Mouse (Mus musculus) limb, embryonic 14.5 days (tissue): ENCODE measurements around the gene Angptl2. TPM values are rescaled to one million over a fixed set of nuclear protein-coding genes. Genes with fewer than 3 reads are reported as not detected.

ENCODE experiments used
- ATAC-seq: fragments of 200-750 bp; cut with Nextera tagmentation; 2 replicates; pipeline ENCODE4 v1.8.0; 2017; ENCODE audit warnings: low read depth, moderate number of reproducible peaks, moderate TSS enrichment; ENCODE audit not compliant: low FRiP score
- DNase-seq: peaks from one replicate; pipeline ENCODE4 v3.0.0-alpha.2; 2015; ENCODE audit warnings: low spot score
- H3K27ac ChIP-seq: fragments of 300-500 bp; sonication (generic); replicated peaks from 2 replicates; pipeline ENCODE4 v1.5.1; 2014; ENCODE audit warnings: low read depth, mild to moderate bottlenecking, low read length, moderate library complexity, mixed read lengths
- H3K27me3 ChIP-seq: fragments of 300-500 bp; sonication (generic); 2 replicates; pipeline ENCODE4 v1.6.1; 2014; ENCODE audit warnings: low read length, mixed read lengths; ENCODE audit not compliant: control insufficient read depth, insufficient read depth
- H3K36me3 ChIP-seq: fragments of 300-500 bp; sonication (generic); 2 replicates; pipeline ENCODE4 v1.6.1; 2014; ENCODE audit warnings: mild to moderate bottlenecking, low read length, moderate library complexity, mixed read lengths; ENCODE audit not compliant: control insufficient read depth, insufficient read depth
- H3K4me1 ChIP-seq: fragments of 300-500 bp; sonication (generic); 2 replicates; pipeline ENCODE4 v1.6.1; 2014; ENCODE audit warnings: antibody characterized with exemption, low read length, mixed read lengths; ENCODE audit not compliant: control insufficient read depth, insufficient read depth
- H3K4me2 ChIP-seq: fragments of 300-500 bp; sonication (generic); replicated peaks from 2 replicates; pipeline ENCODE4 v1.6.1; 2014; ENCODE audit warnings: low read depth, mild to moderate bottlenecking, low read length, moderate library complexity; ENCODE audit not compliant: severe bottlenecking
- H3K4me3 ChIP-seq: fragments of 300-500 bp; sonication (generic); replicated peaks from 2 replicates; pipeline ENCODE4 v1.5.1; 2014; ENCODE audit warnings: low read length
- H3K9ac ChIP-seq: fragments of 300-500 bp; sonication (generic); 2 replicates; pipeline ENCODE4 v1.6.1; 2014; ENCODE audit warnings: mild to moderate bottlenecking, low read depth, low read length, moderate library complexity; ENCODE audit not compliant: severe bottlenecking
- H3K9me3 ChIP-seq: fragments of 300-500 bp; sonication (generic); 2 replicates; pipeline ENCODE4 v1.6.1; 2016; ENCODE audit warnings: low read length; ENCODE audit not compliant: control insufficient read depth
- POLR2A ChIP-seq: fragments of 200-500 bp; IDR thresholded peaks from 2 replicates; pipeline ENCODE4 v1.8.0; 2012; ENCODE audit warnings: inconsistent platforms, mild to moderate bottlenecking, moderate library complexity, borderline replicate concordance; ENCODE audit not compliant: insufficient read depth, insufficient read length; ENCODE audit errors: extremely low read depth
- WGBS: fragments of 180-500 bp; shearing (Covaris S2); extraction: QIAGEN DNeasy Blood & Tissue Kit; methylation state at CpG from one replicate; pipeline ENCODE4 v1.1.7; 2014; 5-methylcytosine and 5-hydroxymethylcytosine counted together
- polyA plus RNA-seq, 2 experiments: library from polyadenylated mRNA; depleted of rRNA in 1 of 2; stranded (reverse) in 1 of 2; unstranded in 1 of 2; fragments of >200 nt; fragmentation: Nextera tagmentation in 1 of 2; extraction: Ambion mirVana in 1 of 2; gene quantifications; 2 replicates each; pipeline versions ENCODE4 v1.2.1 to v1.2.3; 2012 to 2014

The Angptl2 gene
- polyA plus RNA-seq, 2 experiments = 67.2 to 104 TPM

- Histone ChIP-seq H3K27ac (no peak overlapping the region; the same call in 1 of the 2 replicates), H3K9me3 (no peaks in the 10 kb centered on the region), H3K4me2 (no peak overlapping the region), H3K4me1 (peaks cover 6% of the 10 kb centered on the region), H3K36me3 (peaks cover 20% of the 10 kb centered on the region), H3K9ac (no peak overlapping the region), H3K4me3 (no peak overlapping the region), H3K27me3 (no peaks in the 10 kb centered on the region)
- TF ChIP-seq POLR2A = no peak
- ATAC-seq (no peak), DNase-seq (no peak)
- 33% methylated on average over 3 of the region's 3 CpGs for WGBS
Observed at GRCm38 (mm10) chr2:33249922-33250633, 34.2 kb downstream of the Angptl2 start.

- peaks cover 6% of the 10 kb centered on the region for H3K4me1 ChIP-seq
- H3K9ac ChIP-seq = no peak overlapping the region
- 73% methylated on average over 6 of the region's 6 CpGs for WGBS
Observed at GRCm38 (mm10) chr2:33252751-33253150, 36.9 kb downstream of the Angptl2 start.

GRCm38 (mm10) chr2:33253572-33254190 is 37.8 kb downstream of the Angptl2 start:
- DNase-seq = peak; percentile 67
- no peak overlapping the region for H3K27ac ChIP-seq
- peaks cover 6% of the 10 kb centered on the region for H3K4me1 ChIP-seq
- 49% methylated on average over 4 of the region's 4 CpGs for WGBS
- no peaks in the 10 kb centered on the region for H3K27me3 ChIP-seq
- ATAC-seq = peak; percentile 55
- H3K9me3 ChIP-seq = no peaks in the 10 kb centered on the region
- H3K36me3 ChIP-seq = no peaks in the 10 kb centered on the region
- H3K9ac ChIP-seq = no peak overlapping the region
- no peak overlapping the region for H3K4me2 ChIP-seq
- no peak for TF ChIP-seq POLR2A
- no peak overlapping the region for H3K4me3 ChIP-seq

More at GRCm38 (mm10) chr2:33252751-33253150, 36.9 kb downstream of the Angptl2 start:
- DNase-seq (no peak), ATAC-seq (no peak)
- Histone ChIP-seq H3K36me3 (no peaks in the 10 kb centered on the region), H3K27me3 (no peaks in the 10 kb centered on the region), H3K4me2 (no peak overlapping the region), H3K4me3 (no peak overlapping the region), H3K9me3 (no peaks in the 10 kb centered on the region), H3K27ac (no peak overlapping the region)
- TF ChIP-seq POLR2A = no peak

- no peak overlapping the region for H3K9ac ChIP-seq
Observed at GRCm38 (mm10) chr2:33254318-33254985, 38.6 kb downstream of the Angptl2 start.

GRCm38 (mm10) chr2:33256769-33257537 is 41.1 kb downstream of the Angptl2 start:
- Histone ChIP-seq H3K9me3 (no peaks in the 10 kb centered on the region), H3K4me2 (no peak overlapping the region), H3K4me3 (no peak overlapping the region), H3K27ac (no peak overlapping the region; the same call in 1 of the 2 replicates), H3K27me3 (no peaks in the 10 kb centered on the region), H3K9ac (no peak overlapping the region), H3K4me1 (peaks cover 6% of the 10 kb centered on the region), H3K36me3 (no peaks in the 10 kb centered on the region)
- no peak for TF ChIP-seq POLR2A
- WGBS = 91% methylated on average over 3 of the region's 3 CpGs
- ATAC-seq (no peak), DNase-seq (no peak)

More at GRCm38 (mm10) chr2:33254318-33254985, 38.6 kb downstream of the Angptl2 start:
- TF ChIP-seq POLR2A = no peak
- H3K36me3 ChIP-seq = no peaks in the 10 kb centered on the region
- no peaks in the 10 kb centered on the region for H3K9me3 ChIP-seq
- no peaks in the 10 kb centered on the region for H3K27me3 ChIP-seq
- WGBS = 78% methylated on average over 9 of the region's 9 CpGs
- no peak overlapping the region for H3K27ac ChIP-seq
- no peak overlapping the region for H3K4me3 ChIP-seq
- no peak overlapping the region for H3K4me2 ChIP-seq
- DNase-seq (no peak), ATAC-seq (no peak)
- peaks cover 6% of the 10 kb centered on the region for H3K4me1 ChIP-seq
